Mouse (Mus musculus) right cerebral cortex, adult 2 months (tissue): ENCODE results near the gene Exoc4.

Source experiments
- DNase-seq, 2 experiments: peaks; one replicate each; pipeline ENCODE4 v3.0.0; 2021 to 2022; ENCODE audit warnings: low spot score in 2 of 2

The Exoc4 gene

GRCm38 (mm10) chr6:33310486-33310885 is 61.6 kb downstream of the Exoc4 start:
- DNase-seq = no peak

- DNase-seq = no peak
Measured at GRCm38 (mm10) chr6:33322849-33323248, 74.0 kb downstream of the Exoc4 start.

GRCm38 (mm10) chr6:33323386-33323785 is 74.5 kb downstream of the Exoc4 start:
- no peak for DNase-seq

- DNase-seq = no peak
Measured at GRCm38 (mm10) chr6:33328326-33328725, 79.4 kb downstream of the Exoc4 start.

GRCm38 (mm10) chr6:33347088-33347775 is 98.3 kb downstream of the Exoc4 start:
- DNase-seq = no peak

- DNase-seq = peak; percentile 46 to 49
Measured at GRCm38 (mm10) chr6:33361613-33362012, 112.7 kb downstream of the Exoc4 start.

GRCm38 (mm10) chr6:33380517-33380916 is 131.6 kb downstream of the Exoc4 start:
- DNase-seq = no peak

GRCm38 (mm10) chr6:33382176-33382575 is 133.3 kb downstream of the Exoc4 start:
- no peak for DNase-seq

GRCm38 (mm10) chr6:33392020-33392419 is 143.1 kb downstream of the Exoc4 start:
- DNase-seq = no peak

GRCm38 (mm10) chr6:33399491-33399890 is 150.6 kb downstream of the Exoc4 start:
- DNase-seq = no peak

- DNase-seq = no peak
Measured at GRCm38 (mm10) chr6:33401161-33401560, 152.3 kb downstream of the Exoc4 start.

GRCm38 (mm10) chr6:33405562-33406275 is 156.8 kb downstream of the Exoc4 start:
- peak in 1 of 2 experiments; percentile 31 for DNase-seq

- DNase-seq = no peak
Measured at GRCm38 (mm10) chr6:33409586-33409985, 160.7 kb downstream of the Exoc4 start.

GRCm38 (mm10) chr6:33425007-33425406 is 176.1 kb downstream of the Exoc4 start:
- no peak for DNase-seq

GRCm38 (mm10) chr6:33431207-33431787 is 182.4 kb downstream of the Exoc4 start:
- DNase-seq = no peak

- DNase-seq = no peak
Measured at GRCm38 (mm10) chr6:33440508-33440907, 191.6 kb downstream of the Exoc4 start.

- no peak for DNase-seq
Measured at GRCm38 (mm10) chr6:33453810-33454209, 204.9 kb downstream of the Exoc4 start.

GRCm38 (mm10) chr6:33454354-33454753 is 205.5 kb downstream of the Exoc4 start:
- no peak for DNase-seq

- DNase-seq = no peak
Measured at GRCm38 (mm10) chr6:33455238-33455637, 206.4 kb downstream of the Exoc4 start.

GRCm38 (mm10) chr6:33464862-33465261 is 216.0 kb downstream of the Exoc4 start:
- no peak for DNase-seq

GRCm38 (mm10) chr6:33465392-33465791 is 216.5 kb downstream of the Exoc4 start:
- no peak for DNase-seq

GRCm38 (mm10) chr6:33466168-33466839 is 217.4 kb downstream of the Exoc4 start:
- DNase-seq = no peak
